Mouse (Mus musculus) common myeloid progenitor, adult 5-6 weeks (primary cell): Measurements from ENCODE around the gene Bloc1s1. TPM values are rescaled to one million over a fixed set of nuclear protein-coding genes. Genes with fewer than 3 reads are reported as not detected.

Experiments
- ATAC-seq: replicated peaks from 2 replicates; pipeline ENCODE4 v1.8.0; 2016; ENCODE audit warnings: low read depth, mild to moderate bottlenecking, moderate TSS enrichment, inconsistent platforms; ENCODE audit not compliant: poor library complexity, severe bottlenecking
- total RNA-seq: library from RNA; stranded (forward); fragments of 200-1000, 187-1606 nt; gene quantifications from 2 replicates; pipeline ENCODE4 v1.2.3, GENCODE M21; 2017

The Bloc1s1 gene
- total RNA-seq, 1 experiment from 2014 or later, result 95.3 TPM

DNA sequence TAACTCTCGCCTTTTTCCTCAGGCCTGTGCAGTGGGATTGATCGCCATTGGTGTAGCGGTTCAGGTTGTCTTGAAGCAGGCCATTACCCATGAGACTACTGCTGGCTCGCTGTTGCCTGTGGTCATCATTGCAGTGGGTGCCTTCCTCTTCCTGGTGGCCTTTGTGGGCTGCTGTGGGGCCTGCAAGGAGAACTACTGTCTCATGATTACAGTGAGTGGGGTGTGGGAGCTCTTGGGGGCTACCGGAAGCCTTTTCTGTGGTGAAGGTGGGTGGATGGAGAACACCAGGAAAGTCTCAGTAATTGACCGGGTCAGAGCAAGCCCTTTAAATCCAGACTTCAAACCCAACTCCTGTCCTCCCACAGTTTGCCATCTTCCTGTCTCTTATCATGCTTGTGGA, 12.4 kb downstream of the Bloc1s1 start:
- peak; percentile 34 for ATAC-seq

DNA sequence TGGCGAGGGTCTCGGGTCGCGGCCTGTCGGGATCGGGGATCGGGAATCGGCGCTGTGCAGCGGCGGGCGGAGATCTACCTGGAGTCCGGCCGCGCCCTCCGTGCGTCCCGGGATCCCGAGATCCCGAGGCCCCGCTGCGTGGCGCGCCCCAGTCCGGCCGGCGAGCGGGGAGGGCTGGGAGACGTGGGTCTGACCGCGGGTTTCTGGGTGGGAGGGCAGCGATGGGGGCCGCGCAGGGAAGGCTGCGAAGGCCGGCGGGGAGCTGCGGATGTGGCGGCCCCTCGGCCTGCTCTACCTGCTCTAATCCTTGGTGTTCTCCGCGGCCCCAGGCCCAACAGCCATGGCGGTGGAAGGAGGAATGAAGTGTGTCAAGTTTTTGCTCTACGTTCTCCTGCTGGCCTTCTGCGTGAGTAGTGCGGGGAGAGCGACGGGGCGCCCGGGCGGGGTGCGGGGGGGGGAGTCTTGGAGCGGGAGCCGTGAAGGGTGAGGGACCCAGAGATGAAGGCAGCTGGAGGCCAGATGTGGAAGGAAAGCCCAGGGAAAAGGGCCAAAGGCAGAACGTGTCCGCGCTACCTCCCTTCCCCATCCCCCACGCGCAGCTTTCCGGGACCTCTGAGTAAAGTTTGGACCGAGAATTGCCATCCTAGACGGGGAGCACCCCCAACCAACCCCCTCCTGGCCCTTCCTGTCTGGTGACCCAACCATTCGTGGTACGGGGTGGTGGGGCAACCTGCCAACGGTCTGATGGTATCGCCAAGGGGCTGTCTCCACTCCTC, 13.6 kb downstream of the Bloc1s1 start:
- ATAC-seq, result peak; percentile 17

DNA sequence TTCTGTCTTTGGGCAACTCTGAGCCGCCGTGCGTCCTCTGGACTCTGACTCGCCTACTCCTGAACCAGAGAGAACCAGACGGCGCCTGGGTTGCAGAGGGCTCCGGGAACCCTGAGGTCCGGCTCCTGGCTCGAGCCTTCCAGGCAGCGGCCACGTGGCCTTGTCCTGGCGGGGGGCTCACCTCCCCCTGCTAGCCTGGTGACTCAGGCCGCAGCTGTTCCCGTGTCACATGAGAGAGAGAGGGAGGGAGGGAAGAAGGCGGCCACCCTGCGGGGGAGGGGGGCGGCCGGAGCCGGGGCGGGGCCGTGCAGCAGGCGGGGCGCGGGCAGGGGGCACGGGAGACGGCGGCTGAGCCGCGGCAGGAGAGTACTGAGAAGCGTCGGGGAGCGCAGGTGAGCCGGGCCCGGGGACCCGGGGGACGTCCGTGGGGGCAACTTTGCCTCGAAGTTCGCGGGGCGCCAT, 14.2 kb downstream of the Bloc1s1 start:
- peak; percentile 55 for ATAC-seq

DNA sequence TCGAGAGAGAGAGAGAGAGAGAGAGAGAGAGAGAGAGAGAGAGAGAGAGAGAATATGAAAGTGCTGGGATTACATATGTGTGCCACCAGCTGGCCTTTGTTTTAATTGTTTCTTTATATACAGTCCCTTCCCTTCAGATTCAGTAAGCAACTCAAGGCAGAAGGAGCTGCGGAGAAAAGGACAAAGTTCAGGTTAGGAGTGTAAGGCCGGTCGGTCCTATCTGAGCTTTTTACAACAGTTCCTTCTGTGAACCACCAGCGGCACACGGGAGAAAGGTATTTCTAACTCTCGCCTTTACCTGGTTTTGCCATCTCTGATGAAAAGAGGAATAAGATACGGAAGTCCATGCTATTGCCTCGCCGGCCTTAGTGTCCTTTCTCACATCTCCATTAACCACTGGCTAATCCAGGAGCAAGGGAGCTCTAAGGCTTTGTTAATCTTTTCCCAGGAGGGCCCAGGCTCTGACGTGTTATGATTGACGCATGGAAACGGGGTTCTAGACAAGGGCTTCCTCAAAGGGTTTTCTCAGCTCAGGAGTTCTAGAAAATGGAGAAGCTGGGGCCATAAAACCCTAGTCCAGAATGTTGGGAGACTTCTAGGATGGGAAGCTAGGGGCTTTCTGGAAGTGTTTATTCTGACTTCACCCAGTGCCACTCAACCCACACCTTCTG, 14.9 kb downstream of the Bloc1s1 start:
- ATAC-seq, result 0 out of 2 replicates have a peak, but pooled peaks have one; percentile 0

DNA sequence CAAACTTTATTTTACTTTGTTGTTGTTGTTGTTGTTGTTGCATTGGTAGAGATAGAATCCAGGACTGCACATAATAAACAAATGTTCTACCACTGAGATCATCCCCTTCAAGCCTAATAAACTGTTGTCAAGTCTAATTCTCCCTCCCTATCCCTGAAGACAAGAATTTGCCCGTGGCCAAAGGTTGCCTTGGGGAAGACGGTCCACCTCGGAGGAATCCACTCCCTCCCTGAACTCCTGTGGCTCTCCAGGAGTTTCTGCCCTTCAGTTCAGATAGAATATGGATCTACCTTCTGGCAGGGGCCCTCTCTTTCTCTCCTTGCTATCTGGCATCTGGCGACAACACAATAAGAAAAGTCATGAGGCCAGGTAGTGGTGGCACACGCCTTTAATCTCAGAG, 19.0 kb downstream of the Bloc1s1 start:
- ATAC-seq, result no peak

DNA sequence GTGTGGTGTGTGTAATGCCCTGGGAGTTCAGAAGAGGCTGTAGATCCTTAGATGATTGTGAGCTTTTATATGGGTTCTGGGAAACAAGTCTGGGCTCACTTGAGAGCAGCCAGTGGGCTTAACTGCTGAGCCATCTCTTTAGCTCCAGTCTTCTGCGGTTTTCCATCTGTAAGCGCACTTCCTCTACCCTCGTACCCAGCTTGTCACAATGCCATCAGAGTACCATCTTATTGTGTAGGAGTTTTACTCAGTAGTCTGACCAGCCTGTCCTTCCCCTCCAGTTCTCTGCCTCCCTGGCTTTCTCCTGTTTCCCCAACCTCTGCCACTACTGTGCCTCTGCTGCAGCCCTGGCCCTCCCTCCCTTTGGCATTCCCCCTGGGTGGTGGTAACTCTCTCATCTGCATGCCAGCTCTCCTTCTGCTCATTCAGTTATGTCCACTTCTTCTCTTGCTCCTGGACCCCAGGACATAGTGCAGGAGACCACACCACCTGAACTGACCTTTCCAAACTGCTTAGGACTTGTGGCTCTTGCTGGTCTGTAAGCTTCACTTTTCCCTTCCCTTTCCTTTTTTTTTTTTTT, 21.3 kb downstream of the Bloc1s1 start:
- ATAC-seq, result peak; percentile 85

DNA sequence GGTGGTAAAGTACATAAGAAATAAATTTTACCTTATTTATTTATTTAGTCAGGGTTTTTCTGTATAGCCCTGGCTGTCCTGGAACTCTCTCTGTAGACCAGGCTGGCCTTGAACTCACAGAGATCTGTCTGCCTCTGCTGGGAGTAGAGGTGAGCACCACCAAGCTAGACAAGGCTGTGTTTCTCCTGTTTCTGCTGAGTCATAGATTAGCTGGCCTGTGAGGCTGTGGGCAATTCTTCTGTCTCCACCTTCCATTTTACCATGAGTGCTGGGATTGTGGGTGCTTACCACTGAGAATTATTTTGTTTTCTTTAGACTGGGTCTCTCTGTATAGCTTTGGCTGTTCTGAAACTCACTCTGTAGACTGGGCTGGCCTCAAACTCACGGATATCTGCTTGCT, 22.4 kb downstream of the Bloc1s1 start:
- ATAC-seq, result peak; percentile 33; the same call in 1 of the 2 replicates

DNA sequence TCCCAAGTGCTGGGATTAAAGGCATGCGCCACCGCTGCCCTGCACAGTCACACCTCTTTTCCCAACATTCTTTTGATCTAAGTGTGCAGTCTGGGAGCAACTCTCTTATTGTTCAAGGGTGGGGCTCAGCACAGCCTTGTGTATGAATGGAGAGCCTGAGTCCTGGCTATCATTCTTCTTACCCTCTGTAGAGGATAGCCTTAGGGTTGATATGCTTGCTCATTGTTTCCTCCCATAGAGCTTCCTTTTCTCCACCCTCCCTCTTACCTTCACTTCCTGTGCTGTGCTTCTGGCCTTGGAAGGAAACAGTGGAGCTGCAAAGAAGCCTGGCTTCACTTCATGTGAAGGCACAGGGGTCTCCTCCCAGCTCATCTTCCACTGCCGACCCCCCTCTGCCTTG, 23.1 kb downstream of the Bloc1s1 start, which contains the start of gene Cd63:
Gene Cd63 (plus strand): TSS at position 292 of the 400 bp plus-strand sequence.
- ATAC-seq, result peak; percentile 43; the same call in 1 of the 2 replicates

DNA sequence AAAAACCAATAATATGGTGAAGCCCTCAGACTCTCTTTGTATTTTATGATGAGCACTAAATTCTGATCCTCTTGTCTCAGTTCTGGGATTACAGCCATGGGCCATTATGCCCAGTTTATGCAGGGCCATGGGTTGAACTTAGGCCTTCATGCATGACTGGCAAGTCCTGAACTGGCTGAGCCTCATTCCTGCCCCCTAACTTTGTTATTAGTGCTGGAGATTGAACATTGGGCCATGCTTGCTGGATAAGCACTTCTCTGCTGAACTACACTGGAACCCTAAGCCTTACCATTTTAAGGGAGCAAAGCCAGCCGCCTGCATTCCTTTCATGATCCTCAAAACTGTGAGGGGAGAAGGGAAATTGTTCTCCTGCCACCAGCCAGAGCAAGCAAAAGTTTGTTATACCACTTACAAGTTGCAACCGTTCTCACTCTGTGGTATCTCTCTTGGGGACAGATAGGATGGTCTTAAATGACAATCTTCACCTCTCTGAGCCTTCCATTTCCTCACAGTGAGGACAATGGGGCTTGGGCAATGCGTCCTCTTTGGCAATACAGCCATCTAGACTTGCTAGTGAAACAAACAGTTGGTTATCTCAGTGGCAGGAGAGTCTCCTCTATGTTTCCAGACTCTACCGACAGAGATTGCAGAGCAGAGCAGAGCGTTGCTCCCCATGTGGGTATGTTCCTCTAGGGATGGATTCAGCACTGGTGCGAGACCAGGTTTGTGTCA, 23.9 kb downstream of the Bloc1s1 start:
- ATAC-seq, result no peak

DNA sequence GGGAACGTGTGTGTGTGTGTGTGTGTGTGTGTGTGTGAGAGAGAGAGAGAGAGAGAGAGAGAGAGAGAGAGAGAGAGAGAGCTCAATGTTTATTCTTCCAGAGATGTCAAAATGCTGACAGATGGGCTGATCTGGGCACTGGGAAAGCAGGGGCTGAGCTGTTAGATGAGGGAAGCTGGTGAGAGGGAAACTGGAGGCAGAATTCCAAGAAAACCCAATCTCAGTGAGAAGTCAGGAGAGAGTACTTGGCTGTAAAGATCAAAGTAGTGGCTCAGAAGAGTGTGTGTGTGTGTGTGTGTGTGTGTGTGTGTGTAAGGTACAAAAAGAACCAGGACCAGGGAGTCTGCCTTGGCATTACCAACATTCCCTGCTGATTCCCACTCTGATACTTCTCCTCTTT, 26.3 kb downstream of the Bloc1s1 start:
- ATAC-seq, result no peak

DNA sequence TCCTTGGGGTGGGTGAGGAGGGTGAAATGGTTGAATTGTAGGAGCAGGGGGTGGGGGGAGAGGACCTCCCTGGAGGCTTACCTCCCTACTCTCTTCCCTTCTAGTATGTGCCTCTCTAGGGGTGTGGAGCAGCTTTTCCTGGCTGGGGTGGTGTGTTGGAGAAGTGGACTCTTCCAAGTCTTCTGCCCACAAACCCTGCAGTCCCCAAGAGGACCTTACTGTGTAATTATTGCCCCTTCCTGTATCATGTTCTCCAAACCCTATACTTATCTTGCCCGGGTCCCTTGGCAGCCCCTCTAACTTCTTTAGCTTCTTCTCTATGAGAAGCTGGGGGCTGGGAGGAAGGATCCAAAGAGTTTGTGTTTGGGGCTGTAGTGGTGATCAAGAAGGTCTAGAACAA, 27.0 kb downstream of the Bloc1s1 start:
- ATAC-seq, result no peak

DNA sequence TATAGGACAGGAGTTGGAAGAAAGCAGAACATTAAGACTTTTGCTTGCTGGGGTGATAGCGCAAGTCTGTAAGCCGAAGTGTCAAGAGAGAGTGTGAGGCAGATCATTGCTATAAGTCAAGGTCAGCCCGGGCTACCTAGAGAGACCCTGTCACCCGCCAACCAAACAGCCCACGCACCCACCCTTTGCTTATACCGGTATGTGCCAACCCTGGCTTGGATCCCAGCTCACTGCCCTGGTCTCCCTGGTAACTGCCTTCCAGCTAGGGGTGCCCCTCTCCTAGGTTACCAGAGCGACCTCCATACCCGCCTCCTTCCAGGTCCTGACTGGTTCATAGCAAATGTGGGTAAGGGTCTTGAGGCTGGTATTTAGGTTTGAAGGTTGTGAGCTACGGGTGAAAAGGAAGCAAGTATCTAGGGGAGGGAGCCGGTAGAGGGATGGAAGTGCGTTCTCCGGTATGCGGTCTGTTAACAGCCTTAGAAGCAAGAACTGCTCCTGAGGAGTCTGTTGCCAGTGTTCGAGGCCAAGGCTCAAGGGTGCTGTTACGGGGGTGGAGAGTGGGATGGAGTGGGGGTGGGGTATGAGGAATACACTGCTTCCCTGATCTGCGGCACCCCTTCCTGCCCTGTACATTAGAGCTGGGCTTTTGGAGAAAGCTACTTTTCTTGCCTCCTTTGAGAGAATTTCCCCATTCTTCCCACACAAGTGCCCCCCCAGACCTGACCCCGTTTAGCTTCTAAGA, 27.7 kb downstream of the Bloc1s1 start:
- ATAC-seq, result peak; percentile 7; the same call in 1 of the 2 replicates

DNA sequence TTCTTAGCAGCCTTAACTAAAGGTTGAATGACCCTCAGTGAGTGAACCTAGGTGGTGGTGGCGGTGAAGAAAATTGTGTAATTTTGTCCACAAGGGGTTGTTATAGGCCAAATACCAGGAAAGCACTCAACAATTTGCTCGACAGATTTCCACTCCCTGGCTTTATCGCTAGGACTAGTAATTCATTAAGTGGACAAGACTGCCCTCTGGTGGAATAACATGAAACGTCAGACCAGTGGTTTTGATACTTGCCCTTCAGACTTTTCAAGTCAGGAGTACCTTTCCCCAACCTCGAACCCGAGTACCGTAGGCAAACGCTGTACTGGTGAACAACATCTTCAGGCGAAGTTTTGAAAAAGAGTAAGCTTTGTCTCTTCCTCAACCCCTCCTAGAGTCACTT, 28.4 kb downstream of the Bloc1s1 start:
- ATAC-seq, result peak; percentile 71

DNA sequence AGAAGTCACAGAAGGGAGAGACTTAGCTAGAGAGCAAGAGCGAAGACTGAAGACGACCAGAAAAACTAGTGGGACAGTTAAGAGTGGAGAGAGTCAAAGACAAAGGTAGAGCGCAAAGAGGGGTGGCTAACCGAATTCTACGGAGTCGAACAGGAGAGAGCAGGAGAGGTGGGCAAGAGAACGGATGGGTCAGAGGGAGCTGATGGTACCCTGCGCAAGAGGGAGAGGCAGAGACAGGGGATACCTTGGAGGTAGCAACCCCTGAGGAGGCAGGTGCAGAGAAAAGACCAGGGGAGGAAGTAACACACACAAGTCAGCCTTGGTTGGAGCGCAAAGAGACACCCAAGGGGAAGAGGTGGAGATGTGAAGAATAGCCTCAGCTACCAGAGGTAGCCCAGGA, 31.6 kb downstream of the Bloc1s1 start:
- ATAC-seq, result no peak

DNA sequence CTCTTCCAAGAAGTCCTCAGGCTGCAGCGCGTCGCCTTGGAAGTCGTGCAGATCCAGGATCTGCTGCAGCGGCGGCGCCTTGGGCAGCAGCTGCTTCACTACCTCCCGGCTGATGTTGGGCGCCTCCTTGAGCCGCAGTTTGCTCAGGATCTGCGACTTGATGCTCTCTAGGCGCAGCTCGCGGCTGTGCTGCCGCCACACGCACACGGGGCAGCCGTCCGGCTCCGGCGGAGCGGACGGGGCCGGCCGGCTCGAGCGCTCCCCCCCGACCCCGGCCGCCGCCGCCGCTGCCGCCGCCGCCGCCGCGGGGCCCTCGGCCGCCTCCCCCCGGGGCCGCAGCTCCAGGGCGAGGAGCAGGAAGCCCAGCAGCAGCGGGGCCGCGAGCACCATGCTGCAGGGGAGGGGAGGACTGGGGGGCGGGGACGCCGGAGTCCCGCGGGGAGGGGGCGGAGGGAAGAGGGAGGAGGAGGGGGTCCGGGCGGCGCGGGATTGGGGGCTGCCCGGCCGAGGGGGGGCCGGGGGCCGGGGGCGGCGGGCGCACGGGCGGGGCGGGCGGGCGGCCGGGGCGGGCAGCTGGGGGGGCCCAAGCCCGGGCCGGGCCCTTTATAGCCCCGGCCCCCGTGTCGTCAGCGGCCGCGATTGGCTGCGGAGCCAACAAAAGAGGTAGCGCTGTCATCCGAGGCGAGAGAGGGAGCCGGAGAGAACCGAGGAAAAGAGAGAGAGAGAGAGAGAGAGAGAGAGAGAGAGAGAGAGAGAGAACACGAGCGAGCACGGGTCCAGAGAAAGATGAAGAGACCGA, 32.3 kb downstream of the Bloc1s1 start, which contains the start of gene Gdf11:
Gene Gdf11 (minus strand): TSS at position 423 of the 799 bp plus-strand sequence.
- ATAC-seq, result 0 out of 2 replicates have a peak, but pooled peaks have one; percentile 13

DNA sequence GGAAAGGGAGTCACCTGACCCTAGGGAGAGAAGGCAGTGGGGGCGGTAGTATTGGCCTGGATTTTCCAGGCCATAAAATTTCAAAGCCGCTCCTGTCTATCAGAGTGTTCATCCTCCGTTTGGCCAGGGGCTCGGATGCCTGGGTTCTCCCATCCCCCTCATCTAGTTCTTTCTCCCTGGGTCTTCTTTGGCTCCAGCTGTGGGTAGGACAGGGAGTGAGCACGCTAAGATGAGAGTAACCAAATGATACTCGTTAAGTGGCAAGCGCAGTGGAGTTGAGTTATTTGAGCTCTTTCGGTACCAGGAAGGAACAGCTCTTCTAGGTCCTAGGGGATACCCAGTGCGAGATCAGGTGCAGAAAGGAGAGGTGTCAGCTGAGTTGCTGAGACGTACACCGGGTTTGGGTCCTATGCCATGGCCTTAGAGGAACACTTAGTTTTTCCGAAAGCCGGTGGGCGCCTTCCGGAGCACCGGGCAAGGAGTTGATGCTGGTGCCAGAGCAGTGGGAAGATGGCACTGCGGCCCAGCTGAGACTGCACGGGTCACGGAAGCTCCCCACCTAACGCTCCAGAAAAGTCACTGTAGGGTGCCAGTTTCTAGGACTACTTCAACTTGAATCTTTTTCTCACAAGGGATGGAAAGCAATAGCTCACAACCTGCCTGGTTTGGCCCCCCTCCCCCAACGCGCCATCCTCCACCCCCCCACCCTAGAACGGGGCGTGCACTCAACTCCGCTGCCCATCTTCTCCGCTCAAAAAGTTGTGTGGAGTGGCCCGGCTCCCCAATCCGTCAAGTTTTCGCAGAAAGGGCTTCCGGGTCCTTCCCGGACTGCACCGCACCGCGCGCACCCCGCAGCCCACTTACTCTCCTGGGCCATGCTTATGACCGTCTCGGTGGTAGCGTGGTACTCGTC, 33.2 kb downstream of the Bloc1s1 start:
- ATAC-seq, result 0 out of 2 replicates have a peak, but pooled peaks have one; percentile 5

DNA sequence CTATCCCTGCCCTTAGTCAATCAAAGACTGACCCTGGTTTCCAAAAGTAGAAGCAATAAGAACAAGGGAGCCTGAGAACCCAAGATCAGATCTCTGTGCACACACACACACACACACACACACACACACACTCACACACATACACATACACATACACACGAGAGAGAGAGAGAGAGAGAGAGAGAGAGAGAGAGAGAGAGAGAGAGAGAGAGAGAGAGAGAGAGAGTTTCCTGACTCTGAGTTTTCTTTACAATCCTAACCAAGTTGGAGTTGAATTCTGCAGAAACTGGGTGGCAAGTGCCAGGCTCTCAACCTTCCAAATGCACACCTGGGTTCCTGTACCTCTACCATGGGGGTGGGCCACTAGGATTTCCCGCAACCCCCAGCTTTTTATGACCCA, 34.0 kb downstream of the Bloc1s1 start:
- no peak for ATAC-seq
